14 mouse cellular contexts compared by ENCODE assay signal in the genomic region with DNA sequence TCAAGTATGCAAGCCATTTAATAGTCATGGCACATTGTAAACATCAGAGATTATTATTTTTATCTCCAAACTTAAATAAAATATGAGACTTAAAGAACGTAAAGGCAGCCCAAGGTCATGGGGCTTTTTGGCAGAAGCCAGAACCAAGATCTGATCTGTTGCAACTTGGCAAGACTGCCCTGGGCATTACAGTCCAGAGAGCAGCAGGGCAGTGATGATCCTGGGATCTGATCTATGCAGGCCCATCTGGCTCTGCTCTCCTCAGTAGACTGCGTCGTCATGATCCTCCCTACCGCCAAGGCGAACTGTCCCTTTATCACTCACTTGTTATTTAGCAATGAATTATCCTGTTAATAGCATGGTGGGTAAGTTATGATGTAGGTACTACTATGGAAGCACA.
"Had no signal": no experiment of that assay in that cellular context is flagged by ENCODE, and none has a peak within 500 bp of the region (broad histone marks: within the 10 kb centered on the region; RNA-seq: fewer than 3 reads in every experiment).

No protein-coding gene starts in this region.

- H3K9ac ChIP-seq: limb, embryonic 12.5 days; liver, embryonic 13.5 days; liver, postnatal 0 days; neural tube, embryonic 12.5 days had no signal

- H3K4me3 ChIP-seq: left cerebral cortex, adult 2 months; limb, embryonic 12.5 days; liver, embryonic 13.5 days; neural tube, embryonic 12.5 days had no signal

- H3K27ac ChIP-seq: left cerebral cortex, adult 2 months; limb, embryonic 12.5 days; liver, embryonic 13.5 days; neural tube, embryonic 12.5 days had no signal

- H3K36me3 ChIP-seq: limb, embryonic 12.5 days; liver, embryonic 13.5 days; neural tube, embryonic 12.5 days had no signal

- H3K4me1 ChIP-seq: limb, embryonic 12.5 days; liver, embryonic 13.5 days; neural tube, embryonic 12.5 days had no signal

- ATAC-seq: liver, postnatal 0 days had no signal

- H3K9me3 ChIP-seq: limb, embryonic 12.5 days; liver, embryonic 13.5 days; neural tube, embryonic 12.5 days had no signal

- DNase-seq: kidney, postnatal 25 days; liver; liver, embryonic 13.5 days; liver, postnatal 0 days; lung, postnatal 36 days; midbrain, embryonic 14.5 days; retina, postnatal 1 day; right cerebral cortex, postnatal 4 days; spleen, adult 18-20 months; thymus, adult 18-20 months; thymus, postnatal 14 days had no signal

- H3K27me3 ChIP-seq: limb, embryonic 12.5 days; liver, embryonic 13.5 days; neural tube, embryonic 12.5 days had no signal

- H3K4me2 ChIP-seq: limb, embryonic 12.5 days; liver, embryonic 13.5 days; neural tube, embryonic 12.5 days had no signal
